Mouse (Mus musculus): Measurements from ENCODE around the gene Cep112. TPM values are rescaled to one million over a fixed set of nuclear protein-coding genes. Genes with fewer than 3 reads are reported as not detected.
"Not testable (repeated sequence)": the region's sequence is repeated elsewhere in the genome, so short reads cannot be mapped to it uniquely, and the experiment has no call there.

Cep112 gene
- polyA plus RNA-seq, 1 experiment from 2014 or later = 17.4 TPM

- H3K4me3 ChIP-seq (ENCODE audit: low read depth, low read length); H3K36me3 ChIP-seq (ENCODE audit: control insufficient read depth, insufficient read depth, low read length); H3K4me2 ChIP-seq (ENCODE audit: low read depth, low read length); H3K9ac ChIP-seq (ENCODE audit: low read depth, low read length); H3K9me3 ChIP-seq (ENCODE audit: control insufficient read depth, low read length); H3K27ac ChIP-seq (replicated peaks; ENCODE audit: low read depth, low read length); H3K4me1 ChIP-seq (ENCODE audit: control insufficient read depth, insufficient read depth, low read length); DNase-seq (ENCODE audit: low spot score); ATAC-seq (ENCODE audit: low read depth); H3K27me3 ChIP-seq (replicated peaks; ENCODE audit: control insufficient read depth, insufficient read depth, low read length): not testable (repeated sequence)
- 90% methylated on average over 1 of the region's 1 CpGs for WGBS
Observed at GRCm38 (mm10) chr11:108871284-108871683, 446.3 kb downstream of the Cep112 start.

GRCm38 (mm10) chr11:108871748-108872147 lies 446.8 kb downstream of the Cep112 start:
- H3K4me1 ChIP-seq (ENCODE audit: control insufficient read depth, insufficient read depth, low read length) = no peaks in the 10 kb centered on the region
- no peak overlapping the region for H3K4me2 ChIP-seq (ENCODE audit: low read depth, low read length)
- H3K27me3 ChIP-seq (replicated peaks; ENCODE audit: control insufficient read depth, insufficient read depth, low read length) = no peaks in the 10 kb centered on the region
- H3K9ac ChIP-seq (ENCODE audit: low read depth, low read length) = no peak overlapping the region
- ATAC-seq (ENCODE audit: low read depth) = no peak
- H3K9me3 ChIP-seq (ENCODE audit: control insufficient read depth, low read length) = no peaks in the 10 kb centered on the region
- H3K36me3 ChIP-seq (ENCODE audit: control insufficient read depth, insufficient read depth, low read length) = no peaks in the 10 kb centered on the region
- DNase-seq (ENCODE audit: low spot score) = no peak
- no peak overlapping the region for H3K27ac ChIP-seq (replicated peaks; ENCODE audit: low read depth, low read length)
- WGBS = 89% methylated on average over 3 of the region's 3 CpGs
- no peak overlapping the region for H3K4me3 ChIP-seq (ENCODE audit: low read depth, low read length)

GRCm38 (mm10) chr11:108876633-108877205 lies 451.7 kb downstream of the Cep112 start:
- H3K9ac ChIP-seq (ENCODE audit: low read depth, low read length) = no peak overlapping the region
- no peaks in the 10 kb centered on the region for H3K27me3 ChIP-seq (replicated peaks; ENCODE audit: control insufficient read depth, insufficient read depth, low read length)
- ATAC-seq (ENCODE audit: low read depth) (no peak), DNase-seq (ENCODE audit: low spot score) (no peak)
- 60% methylated on average over 7 of the region's 7 CpGs for WGBS
- no peak overlapping the region for H3K4me3 ChIP-seq (ENCODE audit: low read depth, low read length)
- no peak overlapping the region for H3K27ac ChIP-seq (replicated peaks; ENCODE audit: low read depth, low read length)
- no peak overlapping the region for H3K4me2 ChIP-seq (ENCODE audit: low read depth, low read length)
- peaks cover 7% of the 10 kb centered on the region; the same call in 1 of the 2 replicates for H3K4me1 ChIP-seq (ENCODE audit: control insufficient read depth, insufficient read depth, low read length)
- H3K36me3 ChIP-seq (ENCODE audit: control insufficient read depth, insufficient read depth, low read length) = no peaks in the 10 kb centered on the region
- no peaks in the 10 kb centered on the region for H3K9me3 ChIP-seq (ENCODE audit: control insufficient read depth, low read length)

GRCm38 (mm10) chr11:108877520-108877919 lies 452.5 kb downstream of the Cep112 start:
- Histone ChIP-seq H3K4me3 (ENCODE audit: low read depth, low read length) (no peak overlapping the region), H3K9me3 (ENCODE audit: control insufficient read depth, low read length) (no peaks in the 10 kb centered on the region), H3K9ac (ENCODE audit: low read depth, low read length) (no peak overlapping the region), H3K27me3 (replicated peaks; ENCODE audit: control insufficient read depth, insufficient read depth, low read length) (no peaks in the 10 kb centered on the region), H3K4me2 (ENCODE audit: low read depth, low read length) (no peak overlapping the region), H3K4me1 (ENCODE audit: control insufficient read depth, insufficient read depth, low read length) (peaks cover 9% of the 10 kb centered on the region; the same call in 1 of the 2 replicates), H3K36me3 (ENCODE audit: control insufficient read depth, insufficient read depth, low read length) (no peaks in the 10 kb centered on the region), H3K27ac (replicated peaks; ENCODE audit: low read depth, low read length) (no peak overlapping the region)
- DNase-seq (ENCODE audit: low spot score) = no peak
- ATAC-seq (ENCODE audit: low read depth) = no peak
- 73% methylated on average over 5 of the region's 5 CpGs for WGBS

DNA sequence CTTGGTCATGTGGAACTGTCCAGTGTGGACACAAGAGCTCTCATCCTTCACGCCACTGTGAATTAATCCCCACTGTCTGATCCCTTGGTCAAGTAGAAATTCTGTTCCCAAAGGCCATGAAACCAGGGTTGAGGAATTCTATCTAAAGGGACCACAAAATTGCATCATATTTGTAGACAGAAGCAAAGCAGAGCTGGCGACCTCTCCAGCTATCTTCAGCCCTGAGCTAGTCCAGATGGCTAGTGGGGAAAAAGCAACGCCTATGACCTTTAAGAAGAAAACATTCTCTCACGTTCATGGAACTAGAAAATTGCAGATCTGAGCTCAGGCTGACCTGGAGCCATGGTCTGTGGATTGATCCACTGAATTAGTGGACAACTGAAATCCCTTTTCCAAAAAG lies 455.6 kb downstream of the Cep112 start:
- no peak overlapping the region for H3K9ac ChIP-seq (ENCODE audit: low read depth, low read length)
- WGBS = 72% methylated on average over 4 of the region's 4 CpGs
- no peaks in the 10 kb centered on the region for H3K36me3 ChIP-seq (ENCODE audit: control insufficient read depth, insufficient read depth, low read length)
- H3K27ac ChIP-seq (replicated peaks; ENCODE audit: low read depth, low read length) = no peak overlapping the region
- H3K4me1 ChIP-seq (ENCODE audit: control insufficient read depth, insufficient read depth, low read length) = peaks cover 9% of the 10 kb centered on the region; the same call in 1 of the 2 replicates
- DNase-seq (ENCODE audit: low spot score) (no peak), ATAC-seq (ENCODE audit: low read depth) (no peak)
- no peak overlapping the region for H3K4me2 ChIP-seq (ENCODE audit: low read depth, low read length)
- no peaks in the 10 kb centered on the region for H3K27me3 ChIP-seq (replicated peaks; ENCODE audit: control insufficient read depth, insufficient read depth, low read length)
- no peak overlapping the region for H3K4me3 ChIP-seq (ENCODE audit: low read depth, low read length)
- H3K9me3 ChIP-seq (ENCODE audit: control insufficient read depth, low read length) = no peaks in the 10 kb centered on the region

DNA sequence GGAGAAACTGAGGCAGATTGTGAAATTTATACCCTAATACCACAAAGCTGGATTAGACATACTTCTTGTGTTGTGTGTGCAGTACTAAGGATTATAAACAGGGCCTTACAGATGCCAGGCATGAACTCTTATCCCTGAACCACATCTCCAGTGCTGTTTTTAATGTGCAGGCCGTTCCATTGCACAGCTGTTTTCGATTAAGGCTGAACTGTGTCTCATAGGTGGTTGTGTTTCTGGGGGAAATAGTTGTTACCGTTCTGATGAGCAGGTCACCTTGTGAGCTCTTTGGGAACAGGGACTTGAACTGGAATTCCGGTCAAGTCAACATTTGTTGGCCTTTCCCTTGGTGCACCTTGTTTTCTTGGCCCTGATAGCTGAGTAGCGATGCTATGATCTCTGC lies 456.7 kb downstream of the Cep112 start:
- DNase-seq (ENCODE audit: low spot score) = no peak
- Histone ChIP-seq H3K9me3 (ENCODE audit: control insufficient read depth, low read length) (no peaks in the 10 kb centered on the region), H3K27ac (replicated peaks; ENCODE audit: low read depth, low read length) (no peak overlapping the region)

DNA sequence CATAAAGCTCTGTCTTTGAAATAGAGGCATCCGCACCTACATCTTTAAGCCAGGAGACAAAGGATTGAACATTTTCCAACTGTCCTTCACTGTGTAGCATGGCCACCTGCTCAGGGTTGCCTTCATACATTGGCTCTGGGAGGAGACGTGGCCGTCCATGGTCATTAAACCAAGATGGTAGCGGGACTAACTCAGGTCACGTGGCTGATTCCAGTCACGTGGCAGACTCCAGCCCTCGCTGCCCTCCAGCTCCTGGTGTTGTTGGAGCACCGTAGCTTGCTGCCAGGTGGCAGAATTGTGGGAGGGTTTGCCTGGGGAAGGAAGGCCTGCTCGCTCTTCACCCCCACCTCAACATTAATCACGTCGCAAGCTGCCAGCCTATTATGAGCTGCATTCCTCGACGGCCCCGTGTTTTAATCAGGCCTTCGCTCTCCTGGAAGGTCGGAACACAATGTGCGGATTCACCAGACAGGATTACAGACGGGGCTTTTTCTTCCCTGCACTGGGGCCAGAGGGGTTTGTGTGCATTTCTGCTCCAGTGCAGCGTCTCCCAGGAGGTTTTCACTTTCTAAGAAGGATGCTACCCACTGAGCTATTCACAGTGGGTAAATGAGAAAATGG lies 460.4 kb downstream of the Cep112 start:
- ATAC-seq (ENCODE audit: low read depth) = no peak

More for the DNA sequence above, 456.7 kb downstream of the Cep112 start:
- Histone ChIP-seq H3K9ac (ENCODE audit: low read depth, low read length) (no peak overlapping the region), H3K4me1 (ENCODE audit: control insufficient read depth, insufficient read depth, low read length) (peaks cover 9% of the 10 kb centered on the region; the same call in 1 of the 2 replicates), H3K27me3 (replicated peaks; ENCODE audit: control insufficient read depth, insufficient read depth, low read length) (no peaks in the 10 kb centered on the region), H3K4me3 (ENCODE audit: low read depth, low read length) (no peak overlapping the region), H3K36me3 (ENCODE audit: control insufficient read depth, insufficient read depth, low read length) (no peaks in the 10 kb centered on the region), H3K4me2 (ENCODE audit: low read depth, low read length) (no peak overlapping the region)
- 55% methylated on average over 5 of the region's 5 CpGs for WGBS
- no peak for ATAC-seq (ENCODE audit: low read depth)

DNA sequence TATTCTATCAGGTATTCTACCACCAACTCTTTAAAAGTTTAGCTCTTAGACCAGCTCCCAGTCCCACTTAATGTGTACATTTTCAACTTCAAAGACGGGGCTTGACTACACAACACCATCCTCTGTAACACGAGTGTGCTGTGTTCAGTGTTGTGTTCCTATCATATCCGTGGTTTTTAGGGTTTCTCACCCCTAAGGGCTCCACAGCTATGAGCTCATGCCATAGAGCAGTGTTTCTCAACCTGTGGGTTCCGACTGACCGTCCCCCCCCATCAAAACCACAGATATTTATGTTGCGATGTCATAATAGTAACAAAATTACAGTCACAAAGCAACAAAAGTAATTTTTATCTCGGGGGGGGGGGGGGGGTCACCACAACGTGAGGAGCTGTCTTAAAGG lies 461.1 kb downstream of the Cep112 start:
- Histone ChIP-seq H3K36me3 (ENCODE audit: control insufficient read depth, insufficient read depth, low read length) (no peaks in the 10 kb centered on the region), H3K4me3 (ENCODE audit: low read depth, low read length) (no peak overlapping the region), H3K27ac (replicated peaks; ENCODE audit: low read depth, low read length) (no peak overlapping the region), H3K27me3 (replicated peaks; ENCODE audit: control insufficient read depth, insufficient read depth, low read length) (no peaks in the 10 kb centered on the region), H3K4me2 (ENCODE audit: low read depth, low read length) (no peak overlapping the region), H3K4me1 (ENCODE audit: control insufficient read depth, insufficient read depth, low read length) (peaks cover 22% of the 10 kb centered on the region; the same call in 1 of the 2 replicates), H3K9ac (ENCODE audit: low read depth, low read length) (no peak overlapping the region), H3K9me3 (ENCODE audit: control insufficient read depth, low read length) (no peaks in the 10 kb centered on the region)
- ATAC-seq (ENCODE audit: low read depth) = no peak
- DNase-seq (ENCODE audit: low spot score) = no peak
- WGBS = 71% methylated on average over 8 of the region's 8 CpGs

More for the DNA sequence above, 460.4 kb downstream of the Cep112 start:
- Histone ChIP-seq H3K4me1 (ENCODE audit: control insufficient read depth, insufficient read depth, low read length) (peaks cover 16% of the 10 kb centered on the region; the same call in 1 of the 2 replicates), H3K4me2 (ENCODE audit: low read depth, low read length) (no peak overlapping the region), H3K36me3 (ENCODE audit: control insufficient read depth, insufficient read depth, low read length) (no peaks in the 10 kb centered on the region), H3K27ac (replicated peaks; ENCODE audit: low read depth, low read length) (no peak overlapping the region), H3K27me3 (replicated peaks; ENCODE audit: control insufficient read depth, insufficient read depth, low read length) (no peaks in the 10 kb centered on the region), H3K4me3 (ENCODE audit: low read depth, low read length) (no peak overlapping the region), H3K9me3 (ENCODE audit: control insufficient read depth, low read length) (no peaks in the 10 kb centered on the region), H3K9ac (ENCODE audit: low read depth, low read length) (no peak overlapping the region)
- DNase-seq (ENCODE audit: low spot score) = no peak
- 39% methylated on average over 19 of the region's 19 CpGs for WGBS

DNA sequence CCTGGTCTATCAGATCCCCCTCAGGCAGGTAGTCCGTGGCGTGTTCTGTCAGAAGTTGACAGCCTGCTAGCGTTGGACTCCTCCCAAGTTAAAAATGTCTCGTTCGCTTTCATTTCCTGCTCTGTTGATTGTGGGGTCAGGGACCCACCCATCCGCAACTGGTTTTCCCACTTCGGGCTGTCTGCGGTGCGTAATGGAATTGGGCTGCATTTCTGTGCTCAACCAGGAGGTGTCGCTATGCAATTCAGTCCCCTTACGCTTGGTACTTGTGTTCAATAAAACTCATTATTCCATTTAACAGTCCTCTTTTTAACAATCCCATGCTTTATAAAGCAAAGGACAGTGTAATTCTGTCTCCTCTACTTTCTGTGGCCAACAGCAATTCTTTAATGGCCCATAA lies 464.1 kb downstream of the Cep112 start:
- Histone ChIP-seq H3K27ac (replicated peaks; ENCODE audit: low read depth, low read length) (no peak overlapping the region), H3K4me2 (ENCODE audit: low read depth, low read length) (no peak overlapping the region), H3K27me3 (replicated peaks; ENCODE audit: control insufficient read depth, insufficient read depth, low read length) (no peaks in the 10 kb centered on the region), H3K9ac (ENCODE audit: low read depth, low read length) (no peak overlapping the region), H3K4me3 (ENCODE audit: low read depth, low read length) (no peak overlapping the region), H3K36me3 (ENCODE audit: control insufficient read depth, insufficient read depth, low read length) (no peaks in the 10 kb centered on the region), H3K4me1 (ENCODE audit: control insufficient read depth, insufficient read depth, low read length) (peaks cover 27% of the 10 kb centered on the region), H3K9me3 (ENCODE audit: control insufficient read depth, low read length) (no peaks in the 10 kb centered on the region)
- no peak for ATAC-seq (ENCODE audit: low read depth)
- no peak for DNase-seq (ENCODE audit: low spot score)
- 46% methylated on average over 11 of the region's 11 CpGs for WGBS

Data from embryonic facial prominence, embryonic 14.5 days (tissue).